Mouse (Mus musculus) hindbrain, embryonic 11.5 days (tissue): ENCODE measurements at regions not wholly inside any gene's neighbourhood (a gene's known extent, or its start where the extent isn't known, plus 50 kb on each side); places are given as distances from the start of the nearest gene placed in this dataset.

Experiments
- ATAC-seq: fragments of 200-750 bp; cut with Nextera tagmentation; 2 replicates; pipeline ENCODE4 v1.8.0; 2017; ENCODE audit warnings: mild to moderate bottlenecking, moderate TSS enrichment, moderate library complexity; ENCODE audit not compliant: low FRiP score
- DNase-seq: peaks from one replicate; pipeline ENCODE4 v3.0.0-alpha.2; 2015; ENCODE audit warnings: low spot score
- H3K27ac ChIP-seq: fragments of 300-500 bp; sonication (generic); 2 replicates; pipeline ENCODE4 v1.5.1; 2014; ENCODE audit warnings: mild to moderate bottlenecking, low read depth, low read length
- H3K27me3 ChIP-seq: fragments of 300-500 bp; sonication (generic); 2 replicates; pipeline ENCODE4 v1.6.1; 2014; ENCODE audit warnings: mild to moderate bottlenecking, low read length, moderate library complexity, mixed read lengths; ENCODE audit not compliant: control insufficient read depth, insufficient read depth
- H3K36me3 ChIP-seq: fragments of 300-500 bp; sonication (generic); 2 replicates; pipeline ENCODE4 v1.6.1; 2014; ENCODE audit warnings: mild to moderate bottlenecking, low read length, moderate library complexity, mixed read lengths; ENCODE audit not compliant: control insufficient read depth, insufficient read depth
- H3K4me1 ChIP-seq: fragments of 300-500 bp; sonication (generic); replicated peaks from 2 replicates; pipeline ENCODE4 v1.6.1; 2014; ENCODE audit warnings: low read length, mixed read lengths; ENCODE audit not compliant: control insufficient read depth, insufficient read depth
- H3K4me2 ChIP-seq: fragments of 300-500 bp; sonication (generic); replicated peaks from 2 replicates; pipeline ENCODE4 v1.6.1; 2014; ENCODE audit warnings: mild to moderate bottlenecking, low read depth, low read length
- H3K4me3 ChIP-seq: fragments of 300-500 bp; sonication (generic); 2 replicates; pipeline ENCODE4 v1.5.1; 2014; ENCODE audit warnings: low read depth, low read length
- H3K9ac ChIP-seq: fragments of 300-500 bp; sonication (generic); 2 replicates; pipeline ENCODE4 v1.6.1; 2014; ENCODE audit warnings: low read depth, low read length
- H3K9me3 ChIP-seq: fragments of 300-500 bp; sonication (generic); 2 replicates; pipeline ENCODE4 v1.6.1; 2016; ENCODE audit warnings: low read length; ENCODE audit not compliant: control insufficient read depth
- WGBS: fragments of 180-500 bp; shearing (Covaris S2); extraction: QIAGEN DNeasy Blood & Tissue Kit; methylation state at CpG from one replicate; pipeline ENCODE4 v1.1.7; 2014; 5-methylcytosine and 5-hydroxymethylcytosine counted together

DNA sequence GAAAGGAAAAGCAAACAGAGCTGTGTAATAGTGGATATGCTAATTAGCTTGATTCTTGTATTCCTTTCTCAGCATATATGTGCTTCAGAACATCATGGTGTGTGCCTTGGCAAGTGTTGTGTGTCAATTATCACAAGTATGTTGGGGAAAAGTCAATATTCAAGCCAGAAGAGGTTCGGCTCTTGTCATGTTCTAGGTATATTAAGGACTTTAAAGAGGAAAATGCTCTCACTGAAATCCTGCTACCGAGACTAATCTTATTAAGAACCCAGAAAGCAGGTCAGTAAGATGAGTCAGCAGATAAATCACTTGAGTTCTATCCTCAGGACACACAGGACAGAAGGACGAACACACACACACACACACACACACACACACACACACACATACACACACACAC, 148.6 kb downstream of the Snx19 start:
- no peaks in the 10 kb centered on the region for H3K4me1 ChIP-seq
- no peak overlapping the region for H3K4me3 ChIP-seq
- WGBS, result 70% methylated on average over 3 of the region's 3 CpGs
- H3K36me3 ChIP-seq, result no peaks in the 10 kb centered on the region
- no peak overlapping the region for H3K27ac ChIP-seq
- no peak overlapping the region for H3K4me2 ChIP-seq
- no peak overlapping the region for H3K9ac ChIP-seq
- H3K27me3 ChIP-seq, result no peaks in the 10 kb centered on the region
- DNase-seq, result no peak
- no peak for ATAC-seq
- no peaks in the 10 kb centered on the region for H3K9me3 ChIP-seq

DNA sequence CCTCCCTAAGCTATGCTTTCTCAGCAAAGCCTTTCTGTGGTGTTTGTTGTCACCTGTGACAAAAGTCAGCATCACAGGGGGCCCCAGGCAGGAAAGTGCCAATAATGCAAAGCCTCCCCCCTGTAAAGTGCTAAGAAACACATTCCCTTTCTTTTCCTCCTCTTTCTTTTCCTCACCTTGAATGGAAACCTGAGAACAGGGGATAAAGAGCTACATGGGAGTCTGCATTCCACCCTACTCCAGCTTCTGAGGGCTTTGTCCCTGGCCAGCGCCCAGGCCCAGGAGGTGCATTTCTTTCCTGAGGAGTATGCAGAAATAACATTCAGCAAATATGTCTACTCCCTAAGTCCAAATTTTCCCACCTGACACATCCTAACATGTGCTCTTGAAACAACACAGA, 146.4 kb downstream of the Snx19 start:
- Histone ChIP-seq H3K9ac (no peak overlapping the region), H3K4me1 (no peaks in the 10 kb centered on the region), H3K4me2 (no peak overlapping the region), H3K27ac (no peak overlapping the region), H3K4me3 (no peak overlapping the region), H3K9me3 (no peaks in the 10 kb centered on the region), H3K36me3 (no peaks in the 10 kb centered on the region), H3K27me3 (no peaks in the 10 kb centered on the region)
- ATAC-seq (no peak), DNase-seq (no peak)
- WGBS, result 23% methylated on average over 1 of the region's 1 CpGs

DNA sequence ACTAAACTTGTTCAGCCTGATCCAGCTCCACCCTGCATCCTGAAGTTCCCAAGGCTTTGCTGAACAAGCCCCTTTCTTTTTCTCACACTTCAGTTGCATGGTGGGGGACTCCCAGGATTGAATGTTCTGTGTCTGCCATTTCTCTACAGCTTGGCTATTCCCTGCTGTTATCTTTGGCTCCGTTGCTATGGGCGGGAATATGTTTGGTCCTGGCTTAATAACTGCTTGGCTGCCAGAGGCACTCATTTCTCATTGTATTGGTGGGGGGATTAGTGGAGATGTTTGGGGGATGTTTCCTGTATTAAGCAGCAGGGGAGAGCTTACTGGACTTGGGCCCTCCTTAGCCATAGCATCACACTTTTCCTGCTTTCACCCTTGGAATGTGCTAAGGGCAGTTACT, 144.1 kb downstream of the Snx19 start:
- H3K4me2 ChIP-seq, result no peak overlapping the region
- WGBS, result 35% methylated on average over 2 of the region's 2 CpGs
- no peaks in the 10 kb centered on the region for H3K36me3 ChIP-seq
- H3K9me3 ChIP-seq, result no peaks in the 10 kb centered on the region
- no peaks in the 10 kb centered on the region for H3K4me1 ChIP-seq
- no peaks in the 10 kb centered on the region for H3K27me3 ChIP-seq
- no peak for DNase-seq
- no peak overlapping the region for H3K4me3 ChIP-seq
- no peak for ATAC-seq
- no peak overlapping the region for H3K27ac ChIP-seq
- no peak overlapping the region for H3K9ac ChIP-seq

DNA sequence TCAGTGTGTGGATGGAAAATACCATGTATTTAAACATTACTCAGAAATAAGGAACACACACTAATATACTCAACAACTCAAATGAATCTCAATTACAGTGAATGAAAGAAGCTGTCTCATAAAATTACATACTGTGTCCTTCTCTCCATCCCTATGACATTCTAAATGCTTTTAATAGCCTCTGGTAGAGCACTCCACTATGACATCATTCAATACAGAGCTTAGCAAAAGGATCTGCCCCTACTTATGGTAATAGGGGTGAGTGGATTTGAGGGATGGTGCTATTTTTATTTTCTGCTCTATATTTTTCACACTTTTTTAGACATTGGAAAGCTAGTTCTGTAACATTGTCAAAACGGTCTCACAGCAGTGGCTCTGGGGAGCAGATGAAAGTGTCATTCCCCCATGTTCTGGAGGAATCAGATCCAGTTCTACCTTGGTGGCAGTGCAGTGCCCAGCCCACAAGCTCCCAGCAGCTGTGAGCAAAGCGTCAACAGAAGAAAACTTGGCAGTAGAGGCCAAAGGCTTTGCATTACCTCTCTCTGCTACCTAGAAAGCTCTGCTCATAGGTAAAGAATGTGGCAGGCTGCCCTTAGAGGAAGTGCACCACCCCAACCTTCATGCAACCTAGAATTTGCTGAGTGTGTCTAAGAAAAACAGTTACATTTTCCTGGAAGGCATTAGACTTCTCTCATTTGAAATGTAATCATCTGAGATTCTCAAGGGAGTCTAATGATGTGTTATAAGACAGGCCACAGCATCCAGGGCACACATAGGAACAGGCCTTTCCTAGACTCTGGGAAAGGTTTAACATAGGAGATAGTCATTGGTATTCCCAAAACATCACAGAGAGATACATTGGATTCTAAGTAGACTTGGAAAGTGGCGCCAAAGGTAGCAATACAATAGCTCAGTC, 138.1 kb downstream of the Snx19 start:
- H3K9me3 ChIP-seq, result no peaks in the 10 kb centered on the region
- H3K36me3 ChIP-seq, result no peaks in the 10 kb centered on the region
- WGBS, result 83% methylated on average over 3 of the region's 3 CpGs
- no peak overlapping the region for H3K9ac ChIP-seq
- no peak overlapping the region for H3K4me2 ChIP-seq
- DNase-seq, result no peak
- H3K27me3 ChIP-seq, result no peaks in the 10 kb centered on the region
- H3K4me1 ChIP-seq, result no peaks in the 10 kb centered on the region
- no peak for ATAC-seq
- no peak overlapping the region for H3K4me3 ChIP-seq
- H3K27ac ChIP-seq, result no peak overlapping the region

DNA sequence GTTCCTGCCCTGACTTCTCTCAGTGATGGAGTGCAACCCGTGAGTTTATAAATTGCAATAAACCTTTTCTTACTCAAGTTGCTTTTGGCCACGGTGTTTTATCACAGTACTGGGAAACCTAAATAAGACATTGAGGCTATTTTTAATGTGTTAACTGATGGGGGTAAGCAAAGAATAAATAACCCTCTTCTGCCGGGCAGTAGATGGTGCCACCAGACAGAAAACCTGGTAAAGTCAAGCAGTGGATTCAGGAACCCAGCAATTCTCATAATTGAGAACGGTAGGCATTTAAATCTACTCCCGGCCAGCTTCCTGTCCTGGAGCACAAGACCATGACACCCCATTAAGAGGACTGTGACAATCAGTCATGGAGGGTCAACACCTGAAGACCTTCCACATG, 136.5 kb downstream of the Snx19 start:
- H3K27me3 ChIP-seq, result no peaks in the 10 kb centered on the region
- H3K4me3 ChIP-seq, result no peak overlapping the region
- H3K27ac ChIP-seq, result no peak overlapping the region
- ATAC-seq (no peak), DNase-seq (no peak)
- H3K9me3 ChIP-seq, result no peaks in the 10 kb centered on the region
- no peak overlapping the region for H3K4me2 ChIP-seq
- H3K36me3 ChIP-seq, result no peaks in the 10 kb centered on the region
- 85% methylated on average over 5 of the region's 5 CpGs for WGBS
- no peaks in the 10 kb centered on the region for H3K4me1 ChIP-seq
- H3K9ac ChIP-seq, result no peak overlapping the region

DNA sequence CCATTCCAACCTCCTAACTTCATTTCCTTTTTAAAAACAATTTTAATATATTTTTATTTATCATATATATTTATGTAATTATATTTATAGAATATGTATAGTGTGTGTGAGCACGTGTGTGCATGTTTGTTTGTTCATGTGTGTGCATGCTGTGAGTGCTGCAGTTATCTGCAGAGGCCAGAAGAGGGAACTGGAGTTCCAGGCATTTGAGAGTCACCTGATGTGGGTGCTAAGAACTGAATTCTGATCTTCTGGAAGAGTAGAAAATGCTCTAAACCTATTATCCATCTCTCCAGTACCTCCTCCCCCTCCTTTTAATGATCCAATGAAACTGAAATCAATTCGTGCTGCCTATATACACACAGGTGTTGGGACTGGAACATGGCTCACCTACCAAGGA, 128.0 kb downstream of the Snx19 start:
- Histone ChIP-seq H3K4me3 (no peak overlapping the region), H3K27ac (no peak overlapping the region), H3K9ac (no peak overlapping the region), H3K4me1 (no peaks in the 10 kb centered on the region), H3K9me3 (no peaks in the 10 kb centered on the region), H3K27me3 (no peaks in the 10 kb centered on the region), H3K4me2 (no peak overlapping the region), H3K36me3 (no peaks in the 10 kb centered on the region)
- no peak for ATAC-seq
- no peak for DNase-seq
- 76% methylated on average over 2 of the region's 2 CpGs for WGBS

DNA sequence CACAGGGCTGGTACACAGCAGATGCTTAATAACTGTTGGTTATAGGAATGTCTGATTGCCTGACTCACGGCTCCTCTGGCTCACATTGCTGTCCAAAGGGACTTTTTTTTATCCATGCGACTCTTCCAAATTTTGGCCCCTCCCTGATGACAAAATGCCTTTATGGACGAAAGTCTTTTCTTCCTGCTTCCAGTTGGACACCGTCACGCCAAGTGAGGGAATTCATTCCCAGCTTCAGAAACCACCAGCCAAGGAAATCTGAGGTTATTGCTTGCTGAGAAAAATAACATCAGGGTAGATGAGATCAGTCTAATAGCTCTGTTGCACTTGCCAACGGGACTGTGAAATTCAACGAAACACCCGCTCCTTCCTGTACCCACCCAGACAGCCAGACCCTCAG, 125.8 kb downstream of the Snx19 start:
- 89% methylated on average over 8 of the region's 8 CpGs for WGBS
- Histone ChIP-seq H3K36me3 (no peaks in the 10 kb centered on the region), H3K4me2 (no peak overlapping the region), H3K27ac (no peak overlapping the region), H3K4me3 (no peak overlapping the region), H3K9me3 (no peaks in the 10 kb centered on the region), H3K27me3 (no peaks in the 10 kb centered on the region), H3K9ac (no peak overlapping the region), H3K4me1 (no peaks in the 10 kb centered on the region)
- DNase-seq (no peak), ATAC-seq (no peak)

DNA sequence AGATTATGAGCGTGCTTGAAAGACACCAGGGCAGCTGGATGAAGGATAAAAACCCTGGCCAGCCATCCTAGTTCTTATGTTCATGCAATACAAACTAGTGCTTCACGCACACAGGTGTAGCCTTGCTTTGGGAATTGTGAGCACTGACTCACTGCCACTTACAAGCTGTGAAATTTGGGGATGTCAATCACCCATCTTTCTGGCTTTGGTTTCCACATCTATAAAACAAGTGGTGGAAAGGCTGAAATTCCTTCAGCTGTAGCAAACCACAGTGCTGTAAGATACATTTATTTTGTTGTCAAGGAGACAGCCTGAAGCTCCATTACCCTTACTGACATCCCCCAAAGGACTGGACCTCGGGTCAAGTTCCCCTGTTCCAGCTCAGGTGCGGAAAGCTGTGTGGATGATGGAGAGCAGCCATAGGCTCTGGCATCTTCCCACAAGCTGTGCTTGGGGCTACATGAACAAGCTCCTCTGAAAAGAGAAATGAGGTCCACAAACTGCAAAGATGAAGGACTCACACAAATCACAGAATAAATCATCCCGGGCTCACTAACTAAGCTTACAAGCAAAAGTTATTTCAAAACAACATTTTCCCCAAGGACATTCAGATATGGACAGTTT, 123.1 kb downstream of the Snx19 start:
- Histone ChIP-seq H3K4me1 (no peaks in the 10 kb centered on the region), H3K9ac (no peak overlapping the region), H3K36me3 (no peaks in the 10 kb centered on the region), H3K27me3 (no peaks in the 10 kb centered on the region), H3K4me2 (no peak overlapping the region), H3K27ac (no peak overlapping the region), H3K4me3 (no peak overlapping the region), H3K9me3 (no peaks in the 10 kb centered on the region)
- 80% methylated on average over 5 of the region's 5 CpGs for WGBS
- DNase-seq, result no peak
- no peak for ATAC-seq

DNA sequence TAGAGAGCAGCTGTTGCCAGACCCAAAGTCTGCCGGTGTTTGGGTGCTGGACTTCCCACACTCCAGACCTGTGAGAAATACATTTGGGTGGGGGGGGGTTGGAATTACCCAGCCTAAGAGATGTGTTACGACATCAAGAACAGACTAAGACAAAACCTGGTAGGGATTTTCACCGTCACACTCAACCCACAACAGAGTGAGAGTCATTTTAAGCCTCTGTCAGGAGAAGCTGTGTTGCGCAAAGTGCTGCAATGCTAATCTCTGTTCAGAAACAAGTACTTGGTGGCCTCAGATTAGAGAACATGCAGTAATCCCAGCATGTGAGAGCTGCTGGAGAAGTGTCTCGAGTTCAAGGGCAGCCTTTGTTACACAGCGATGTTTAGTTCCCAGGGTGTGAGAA, 113.0 kb downstream of the Snx19 start:
- no peaks in the 10 kb centered on the region for H3K36me3 ChIP-seq
- ATAC-seq (no peak), DNase-seq (no peak)
- no peak overlapping the region for H3K4me2 ChIP-seq
- 93% methylated on average over 6 of the region's 6 CpGs for WGBS
- H3K27me3 ChIP-seq, result no peaks in the 10 kb centered on the region
- H3K4me1 ChIP-seq, result no peaks in the 10 kb centered on the region
- H3K27ac ChIP-seq, result no peak overlapping the region
- H3K9me3 ChIP-seq, result no peaks in the 10 kb centered on the region
- H3K9ac ChIP-seq, result no peak overlapping the region
- no peak overlapping the region for H3K4me3 ChIP-seq
